Mouse (Mus musculus) kidney, postnatal 0 days (tissue): ENCODE measurements at regions not wholly inside any gene's neighbourhood (a gene's known extent, or its start where the extent isn't known, plus 50 kb on each side); places are given as distances from the start of the nearest gene placed in this dataset.

Experiments used
- ATAC-seq: fragments of 200-750 bp; cut with Nextera tagmentation; replicated peaks from 2 replicates; pipeline ENCODE4 v1.8.0; 2017; ENCODE audit warnings: low read depth, moderate number of reproducible peaks, moderate TSS enrichment, moderate library complexity; ENCODE audit not compliant: low FRiP score
- DNase-seq: peaks from one replicate; pipeline ENCODE4 v3.0.0-alpha.2; 2016; ENCODE audit warnings: low spot score
- H3K27ac ChIP-seq: fragments of 300-500 bp; sonication (generic); 2 replicates; pipeline ENCODE4 v1.5.1; 2014; ENCODE audit warnings: mild to moderate bottlenecking
- H3K27me3 ChIP-seq: fragments of 300-500 bp; sonication (generic); 2 replicates; pipeline ENCODE4 v1.6.1; 2014; ENCODE audit warnings: low read length, mixed read lengths; ENCODE audit not compliant: insufficient read depth
- H3K36me3 ChIP-seq: fragments of 300-500 bp; sonication (generic); 2 replicates; pipeline ENCODE4 v1.6.1; 2014; ENCODE audit warnings: low read length, mixed read lengths; ENCODE audit not compliant: insufficient read depth
- H3K4me1 ChIP-seq: fragments of 300-500 bp; sonication (generic); replicated peaks from 2 replicates; pipeline ENCODE4 v1.6.1; 2014; ENCODE audit warnings: antibody characterized with exemption, low read length, mixed read lengths; ENCODE audit not compliant: insufficient read depth
- H3K4me2 ChIP-seq: fragments of 300-500 bp; sonication (generic); 2 replicates; pipeline ENCODE4 v1.6.1; 2014; ENCODE audit warnings: mild to moderate bottlenecking, low read length, moderate library complexity, mixed read lengths
- H3K4me3 ChIP-seq: fragments of 300-500 bp; sonication (generic); replicated peaks from 2 replicates; pipeline ENCODE4 v1.5.1; 2014; ENCODE audit warnings: low read depth, low read length
- H3K9ac ChIP-seq: fragments of 300-500 bp; sonication (generic); 2 replicates; pipeline ENCODE4 v1.6.1; 2014; ENCODE audit warnings: low read depth, low read length
- H3K9me3 ChIP-seq: fragments of 300-500 bp; sonication (generic); replicated peaks from 2 replicates; pipeline ENCODE4 v1.6.1; 2016; ENCODE audit warnings: low read length, inconsistent platforms, mixed read lengths
- CTCF ChIP-seq: IDR thresholded peaks from 2 replicates; pipeline ENCODE4 v1.5.1; 2016; ENCODE audit warnings: antibody characterized with exemption, low read depth, mild to moderate bottlenecking, moderate library complexity
- WGBS: fragments of 180-500 bp; shearing (Covaris S2); extraction: QIAGEN DNeasy Blood & Tissue Kit; methylation state at CpG from one replicate; pipeline ENCODE4 v1.1.7; 2014; 5-methylcytosine and 5-hydroxymethylcytosine counted together

- Histone ChIP-seq H3K27me3 (no peaks in the 10 kb centered on the region), H3K36me3 (no peaks in the 10 kb centered on the region), H3K4me2 (0 out of 2 replicates have a peak overlapping the region, but pooled peaks have one; percentile 1), H3K9me3 (no peaks in the 10 kb centered on the region), H3K4me1 (no peaks in the 10 kb centered on the region), H3K9ac (no peak overlapping the region), H3K4me3 (no peak overlapping the region), H3K27ac (no peak overlapping the region)
- DNase-seq (peak; percentile 88), ATAC-seq (peak; percentile 50; the same call in 1 of the 2 replicates)
- 13% methylated on average over 12 of the region's 12 CpGs for WGBS
- TF ChIP-seq CTCF, result no peak
Measured at GRCm38 (mm10) chr13:50975306-50975920, 125.3 kb upstream of the Spin1 start.

DNA sequence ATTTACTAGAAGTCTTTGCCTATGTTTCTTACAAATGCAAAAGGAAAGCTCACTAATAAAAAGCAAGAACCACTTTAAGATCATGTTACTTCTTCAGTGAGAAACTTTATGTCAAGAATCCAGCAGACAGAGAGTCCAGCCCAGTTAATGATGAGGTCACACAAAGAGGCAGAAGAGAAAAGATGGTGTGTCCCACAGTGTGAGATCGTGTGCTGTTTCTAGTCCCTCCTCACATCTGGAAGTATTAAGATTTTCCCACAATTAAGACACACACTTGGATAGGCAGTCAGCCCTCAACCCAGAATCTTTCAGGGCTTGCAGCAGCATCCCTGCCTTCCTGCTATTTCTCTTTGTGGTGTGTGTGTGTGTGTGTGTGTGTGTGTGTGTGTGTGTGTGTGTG, 118.7 kb upstream of the Spin1 start:
- DNase-seq, result no peak
- ATAC-seq, result no peak
- 32% methylated on average over 1 of the region's 1 CpGs for WGBS

DNA sequence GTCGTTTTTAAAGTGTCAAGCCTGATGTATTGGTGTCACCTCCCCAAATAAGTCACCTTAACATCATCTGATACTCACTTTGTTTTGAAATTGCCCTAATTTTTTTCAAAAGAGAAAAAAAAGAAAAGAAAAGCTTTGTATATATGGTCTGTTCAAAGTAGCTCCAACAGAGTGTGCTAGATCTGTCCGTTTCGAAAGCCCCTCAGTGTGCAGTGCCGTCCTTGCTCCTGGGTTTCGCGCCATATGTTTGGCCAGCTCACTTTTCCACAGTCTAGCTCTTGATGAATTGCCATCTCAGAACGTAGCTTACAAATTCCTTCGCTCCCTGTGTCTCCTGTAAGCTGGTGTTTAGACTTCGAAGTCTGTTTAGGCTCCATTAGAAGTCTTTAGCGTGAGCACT, 117.7 kb upstream of the Spin1 start:
- no peak overlapping the region for H3K27ac ChIP-seq
- TF ChIP-seq CTCF, result no peak
- no peak overlapping the region for H3K9ac ChIP-seq

More for the DNA sequence above, 118.7 kb upstream of the Spin1 start:
- no peaks in the 10 kb centered on the region for H3K4me1 ChIP-seq
- no peak overlapping the region for H3K27ac ChIP-seq
- H3K9ac ChIP-seq, result no peak overlapping the region
- no peaks in the 10 kb centered on the region for H3K36me3 ChIP-seq
- H3K9me3 ChIP-seq, result no peaks in the 10 kb centered on the region
- H3K27me3 ChIP-seq, result no peaks in the 10 kb centered on the region
- H3K4me2 ChIP-seq, result no peak overlapping the region
- TF ChIP-seq CTCF, result no peak
- H3K4me3 ChIP-seq, result no peak overlapping the region

GRCm38 (mm10) chr13:50991726-50992432, 108.8 kb upstream of the Spin1 start:
- no peak overlapping the region for H3K9ac ChIP-seq
- no peak for DNase-seq
- no peak overlapping the region for H3K27ac ChIP-seq
- 71% methylated on average over 9 of the region's 9 CpGs for WGBS
- no peak overlapping the region for H3K4me2 ChIP-seq
- no peak overlapping the region for H3K4me3 ChIP-seq
- no peaks in the 10 kb centered on the region for H3K4me1 ChIP-seq
- no peak for ATAC-seq
- no peak for TF ChIP-seq CTCF
- no peaks in the 10 kb centered on the region for H3K27me3 ChIP-seq
- no peaks in the 10 kb centered on the region for H3K9me3 ChIP-seq
- no peaks in the 10 kb centered on the region for H3K36me3 ChIP-seq

More for the DNA sequence above, 117.7 kb upstream of the Spin1 start:
- DNase-seq, result peak; percentile 24
- no peaks in the 10 kb centered on the region for H3K9me3 ChIP-seq
- H3K27me3 ChIP-seq, result no peaks in the 10 kb centered on the region
- WGBS, result 36% methylated on average over 10 of the region's 10 CpGs
- H3K4me2 ChIP-seq, result no peak overlapping the region
- no peaks in the 10 kb centered on the region for H3K4me1 ChIP-seq
- no peak overlapping the region for H3K4me3 ChIP-seq
- no peaks in the 10 kb centered on the region for H3K36me3 ChIP-seq
- no peak for ATAC-seq

GRCm38 (mm10) chr13:50999738-51000137, 100.9 kb upstream of the Spin1 start:
- DNase-seq (peak; percentile 23), ATAC-seq (no peak)
- no peak for TF ChIP-seq CTCF
- Histone ChIP-seq H3K27me3 (no peaks in the 10 kb centered on the region), H3K27ac (no peak overlapping the region), H3K4me2 (no peak overlapping the region), H3K9me3 (no peaks in the 10 kb centered on the region), H3K4me1 (no peaks in the 10 kb centered on the region), H3K36me3 (no peaks in the 10 kb centered on the region), H3K4me3 (no peak overlapping the region), H3K9ac (no peak overlapping the region)
- 55% methylated on average over 4 of the region's 4 CpGs for WGBS

- no peak for DNase-seq
- no peaks in the 10 kb centered on the region for H3K36me3 ChIP-seq
- H3K4me2 ChIP-seq, result no peak overlapping the region
- no peak for TF ChIP-seq CTCF
- no peak overlapping the region for H3K4me3 ChIP-seq
- no peak overlapping the region for H3K27ac ChIP-seq
- no peaks in the 10 kb centered on the region for H3K4me1 ChIP-seq
- H3K27me3 ChIP-seq, result no peaks in the 10 kb centered on the region
- WGBS, result 59% methylated on average over 3 of the region's 3 CpGs
- ATAC-seq, result no peak
- H3K9ac ChIP-seq, result no peak overlapping the region
- no peaks in the 10 kb centered on the region for H3K9me3 ChIP-seq
Measured at GRCm38 (mm10) chr13:51004827-51005226, 95.9 kb upstream of the Spin1 start.
